Mouse (Mus musculus): ENCODE data around the gene Gse1.

DNA sequence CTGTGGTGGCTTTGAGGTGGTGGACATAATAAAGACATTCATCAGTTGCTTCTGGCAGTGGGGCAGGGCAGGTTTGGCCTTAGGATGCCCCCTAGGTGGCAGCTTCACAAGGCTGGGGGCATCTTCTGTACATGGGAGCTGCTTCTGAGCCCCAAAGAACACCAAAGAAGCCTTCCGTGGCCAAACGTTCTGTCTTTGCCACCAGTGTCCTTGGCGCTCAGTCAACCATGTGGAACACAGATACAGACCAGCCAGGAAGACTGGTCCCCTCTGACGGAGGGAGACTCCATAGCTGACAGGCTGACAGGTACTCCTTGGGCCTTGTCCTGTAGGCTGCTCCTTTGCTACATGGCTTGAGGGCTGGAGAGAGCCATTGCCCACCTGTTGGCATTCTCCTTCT, 45.2 kb downstream of the Gse1 start:
- TF ChIP-seq MYOD1 (IDR thresholded peaks at IDR 0.05; ENCODE audit: control insufficient read depth in 1 of 3, insufficient read length in 2 of 3, low read depth in 2 of 3) (no peak), TCF12 (IDR thresholded peaks at IDR 0.05; ENCODE audit: insufficient read depth, poor library complexity, severe bottlenecking) (no peak), POLR2A (IDR thresholded peaks at IDR 0.05; ENCODE audit: insufficient read length, low read depth) (no peak), POLR2AphosphoS2 (IDR thresholded peaks at IDR 0.05; ENCODE audit: insufficient read length, low read depth) (no peak), MYOG (IDR thresholded peaks at IDR 0.05; ENCODE audit: control insufficient read depth in 1 of 3, insufficient read depth in 1 of 3, insufficient read length in 2 of 3, low read depth in 2 of 3) (no peak), E2F4 (IDR thresholded peaks at IDR 0.05; ENCODE audit: insufficient read depth) (no peak), REST (IDR thresholded peaks at IDR 0.05; ENCODE audit: insufficient read depth, insufficient read length) (no peak), USF1 (IDR thresholded peaks at IDR 0.05; ENCODE audit: low read depth) (no peak), MAX (IDR thresholded peaks at IDR 0.05; ENCODE audit: low read depth) (no peak), CEBPB (IDR thresholded peaks at IDR 0.05; ENCODE audit: insufficient read depth, poor library complexity, severe bottlenecking) (no peak)

Measured in myocyte (in vitro differentiated cells).